Mouse (Mus musculus): ENCODE data around the gene Barhl1. TPM values are rescaled to one million over a fixed set of nuclear protein-coding genes. Genes with fewer than 3 reads are reported as not detected.
A peak's percentile ranks its signal among the peaks of the same experiment; 100 is the strongest.

Gene Barhl1
- total RNA-seq, 2 experiments from 2014 or later = not detected

DNA sequence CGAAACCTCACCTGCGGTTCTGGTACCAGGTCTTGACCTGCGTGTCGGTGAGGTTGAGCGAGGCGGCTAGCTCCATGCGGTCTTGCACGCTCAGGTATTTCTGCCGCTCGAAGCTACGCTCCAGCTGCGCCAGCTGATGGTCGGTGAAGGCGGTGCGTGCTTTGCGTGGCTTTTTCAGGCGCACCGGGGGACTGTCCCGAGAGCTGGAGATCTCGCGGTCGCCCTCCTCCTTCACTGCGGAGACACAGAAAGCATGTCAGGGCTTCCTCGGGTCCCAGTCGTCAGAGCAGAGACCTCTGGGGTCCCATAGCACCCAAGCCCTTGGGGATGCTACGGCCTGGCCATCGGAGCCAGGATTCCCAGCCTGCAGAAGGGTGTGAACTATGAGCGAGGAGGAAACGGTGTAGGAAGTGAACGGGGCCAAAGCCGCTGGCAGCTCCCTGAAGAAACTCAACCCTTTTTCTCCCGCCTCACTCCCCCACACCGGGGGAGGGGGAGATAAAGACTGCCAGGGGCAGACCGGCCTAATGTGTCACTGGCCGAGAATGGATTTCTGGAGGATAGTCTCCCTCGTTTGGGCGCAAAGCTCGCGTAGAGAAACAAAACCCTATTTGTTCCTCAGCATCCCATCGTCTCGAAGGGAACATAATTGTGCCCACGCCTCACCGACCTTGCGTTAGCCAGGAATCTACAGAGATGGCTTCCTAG is 5.0 kb downstream of the Barhl1 start:
- no peak for DNase-seq

DNA sequence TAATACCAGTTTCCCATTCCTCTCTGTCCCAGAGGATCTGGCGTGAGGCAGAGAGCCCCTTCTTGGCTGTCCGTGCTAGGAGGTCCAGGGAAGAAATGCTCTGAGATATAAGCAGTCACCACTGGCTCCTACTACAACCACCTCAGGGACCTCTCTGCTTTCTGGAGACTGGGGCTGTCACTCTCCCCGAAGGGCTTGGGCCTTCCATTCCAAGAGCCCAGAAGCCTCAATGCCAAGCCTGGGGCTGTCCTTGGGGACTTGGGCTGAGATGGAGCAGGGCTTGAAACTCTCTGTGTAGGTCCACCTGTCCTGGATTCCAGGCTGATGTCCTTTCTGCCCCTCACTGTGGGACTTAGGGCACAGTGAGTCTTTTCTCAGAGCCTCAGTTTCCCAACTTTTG is 5.6 kb downstream of the Barhl1 start:
- DNase-seq = no peak

DNA sequence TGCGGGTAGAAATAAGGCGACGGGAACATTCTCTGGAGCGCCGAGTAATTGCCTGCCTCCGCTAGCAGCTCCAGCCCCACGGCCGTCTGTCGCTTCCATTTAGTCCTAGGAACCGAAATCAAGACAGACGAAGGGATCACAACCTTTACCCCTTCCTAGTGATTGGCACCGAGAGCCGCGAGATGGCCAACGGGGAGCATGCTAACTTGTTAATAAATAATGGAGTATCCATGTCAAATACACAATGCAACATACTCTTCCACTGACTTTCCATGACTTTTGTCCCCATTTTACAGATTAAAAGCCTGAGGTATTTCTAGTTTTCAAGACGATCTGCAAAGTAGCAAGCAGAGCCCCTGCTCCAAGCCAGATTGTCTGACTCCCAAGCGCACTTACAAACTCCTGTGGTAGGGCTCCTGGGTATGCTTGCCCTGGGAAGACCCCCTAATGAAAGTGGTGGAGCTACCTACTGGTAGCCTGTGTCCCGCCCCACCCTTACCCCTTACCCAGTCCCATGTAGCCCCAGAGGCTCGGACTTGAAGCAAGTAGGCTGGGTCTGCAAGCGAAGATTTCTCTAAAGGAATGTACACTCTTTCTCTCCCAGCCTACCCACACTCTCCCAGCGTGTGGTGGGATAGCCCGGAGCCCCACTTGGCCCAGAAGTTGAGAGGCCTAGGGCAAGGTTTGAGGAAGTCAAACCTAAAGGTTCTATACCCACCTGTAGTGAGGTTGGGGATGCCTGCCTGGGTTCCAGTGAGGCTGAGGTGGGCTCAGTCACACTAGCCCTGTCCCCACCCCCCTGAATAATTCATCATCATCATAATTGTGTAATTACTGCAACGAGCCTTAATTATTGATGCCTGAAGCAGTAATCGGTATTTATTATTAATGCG is 6.4 kb downstream of the Barhl1 start:
- DNase-seq = no peak

DNA sequence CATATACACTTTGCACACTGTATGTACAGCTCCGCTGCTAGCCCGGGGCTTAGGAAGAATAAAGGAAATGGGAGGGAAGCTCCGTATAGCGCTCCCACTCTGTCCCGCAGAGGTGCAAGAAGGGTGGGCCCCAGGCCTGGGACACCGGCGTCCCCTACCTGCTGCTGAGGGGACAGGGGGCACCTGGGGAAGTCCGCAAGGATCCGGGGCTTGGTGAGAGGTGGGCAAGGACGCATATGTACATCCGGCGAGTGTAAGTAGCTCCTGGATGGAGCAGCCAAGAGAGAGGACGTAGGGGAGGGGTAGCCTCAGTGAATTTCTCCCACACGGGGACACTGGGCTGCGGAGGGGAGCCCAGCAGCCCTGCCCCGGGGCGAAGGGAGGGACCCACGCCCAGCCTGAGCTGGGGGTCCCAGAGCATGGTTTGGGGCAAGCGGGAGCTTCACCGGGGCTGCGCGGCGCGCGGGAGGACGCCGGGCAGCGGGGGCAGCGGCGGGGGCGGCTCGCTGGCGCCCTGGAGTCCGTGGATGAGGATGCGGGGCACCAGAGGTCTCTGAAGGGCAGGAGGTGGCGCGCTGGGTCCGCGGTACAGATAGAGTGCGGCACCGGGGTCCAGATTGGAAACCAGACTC is 7.2 kb downstream of the Barhl1 start:
- no peak for DNase-seq

DNA sequence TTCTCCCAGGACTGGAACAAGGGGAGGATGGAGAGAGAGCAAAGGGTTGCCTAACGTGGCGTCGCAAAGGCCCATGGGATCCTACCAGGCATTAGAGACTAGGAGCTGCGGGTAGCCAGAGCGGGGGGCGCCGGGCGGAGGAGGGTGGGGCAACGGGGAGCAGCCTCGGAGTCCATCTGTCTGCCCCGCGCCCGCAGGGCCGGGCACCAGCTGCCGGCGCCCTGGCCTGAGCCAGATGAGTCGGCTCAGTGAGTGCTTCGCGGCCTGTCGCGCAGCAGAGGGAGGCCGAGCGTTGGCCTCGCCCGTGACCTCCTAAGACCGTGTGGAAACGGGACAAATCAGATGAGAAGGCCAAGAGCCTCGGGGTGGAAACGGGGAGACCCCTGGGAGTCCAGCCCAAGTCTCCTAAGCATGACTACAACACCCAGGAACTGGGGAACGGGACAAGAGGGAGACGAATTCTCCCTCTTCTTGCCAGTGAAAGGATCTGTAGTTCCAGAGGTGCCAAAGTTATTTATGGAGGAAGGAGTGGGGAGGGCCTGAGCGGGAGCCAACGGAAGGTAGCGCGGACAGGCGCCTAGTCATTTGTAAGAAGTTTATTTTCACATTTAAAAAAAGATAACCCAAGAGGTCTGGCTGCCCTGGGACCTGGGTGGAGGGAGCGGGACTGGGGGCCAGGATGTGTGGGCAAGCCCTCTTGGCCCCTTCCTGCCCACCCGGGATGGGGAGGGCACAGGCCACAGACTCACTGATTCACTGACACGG is 7.9 kb downstream of the Barhl1 start:
- peak; percentile 36 for DNase-seq

DNA sequence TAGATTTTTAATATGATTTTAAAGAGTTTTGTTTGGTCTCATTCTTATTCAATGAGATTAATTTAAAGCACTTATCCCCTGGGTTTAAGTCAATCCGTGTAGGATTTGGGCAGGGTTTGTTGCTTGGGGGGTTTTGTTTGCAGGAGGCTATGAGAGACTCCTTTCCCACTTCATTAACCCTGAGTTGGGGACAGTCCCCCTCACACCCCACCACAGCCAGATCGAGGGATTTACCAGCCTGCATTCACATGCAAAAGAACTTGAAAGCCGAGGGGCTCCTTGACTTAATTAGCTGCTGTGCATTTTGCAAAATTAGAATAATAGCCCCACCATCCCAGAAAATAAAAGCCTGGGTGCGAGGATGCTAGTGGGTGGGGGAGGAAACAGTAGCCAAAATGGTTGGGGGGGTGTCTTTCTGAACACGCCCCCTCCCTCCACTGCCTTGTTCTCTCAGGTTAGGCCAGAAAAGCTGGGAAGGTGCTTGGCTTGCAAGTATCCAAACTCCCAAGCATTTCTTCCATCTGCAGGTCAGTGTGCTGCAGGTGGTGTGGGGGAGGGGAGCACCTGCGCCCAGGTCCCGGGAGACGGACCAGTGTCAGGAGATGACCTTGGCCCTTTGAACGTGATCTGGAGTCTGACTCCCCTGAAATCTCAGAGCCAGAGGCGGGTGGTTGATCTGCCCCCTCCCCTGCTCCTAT is 8.6 kb downstream of the Barhl1 start:
- no peak for DNase-seq

DNA sequence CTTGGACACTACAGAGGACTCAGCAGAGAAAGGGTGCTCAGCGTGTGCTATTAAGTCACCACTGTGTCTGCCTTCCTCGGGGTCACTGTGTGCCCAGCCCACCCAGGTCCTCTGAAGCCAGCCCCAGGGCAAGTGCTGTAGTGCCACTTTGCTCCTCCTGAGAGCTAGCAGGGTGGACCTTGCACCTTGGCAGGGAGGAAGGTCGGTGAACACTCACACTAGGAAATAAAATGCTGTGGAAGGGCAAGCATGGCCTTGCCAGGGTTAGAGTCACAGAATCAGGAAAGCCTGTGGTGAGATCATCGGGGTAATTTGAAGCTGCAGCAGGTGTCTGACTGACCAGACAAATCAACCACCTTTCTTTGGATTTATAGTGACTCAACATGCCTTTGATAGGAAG is 10.9 kb downstream of the Barhl1 start:
- DNase-seq = no peak

DNA sequence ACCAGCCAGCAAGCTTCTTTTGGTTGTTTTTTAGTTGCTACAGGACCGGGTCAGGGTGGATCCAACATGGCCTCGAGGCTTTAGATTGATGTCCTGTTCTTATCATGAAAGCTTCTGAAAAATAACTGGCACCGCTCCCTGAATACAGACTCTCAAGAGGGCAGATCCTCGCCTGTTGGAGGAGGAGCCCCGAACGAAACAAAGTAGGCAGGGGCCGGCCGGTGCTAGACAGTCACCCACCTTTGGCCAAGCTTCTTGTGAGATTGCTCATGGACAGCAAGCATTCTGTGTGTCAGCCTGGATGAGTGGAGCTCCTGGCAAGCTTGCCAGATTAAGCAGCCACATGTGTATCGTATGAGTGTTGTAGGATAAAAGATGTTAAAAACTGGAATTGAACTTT is 11.7 kb downstream of the Barhl1 start:
- no peak for DNase-seq

DNA sequence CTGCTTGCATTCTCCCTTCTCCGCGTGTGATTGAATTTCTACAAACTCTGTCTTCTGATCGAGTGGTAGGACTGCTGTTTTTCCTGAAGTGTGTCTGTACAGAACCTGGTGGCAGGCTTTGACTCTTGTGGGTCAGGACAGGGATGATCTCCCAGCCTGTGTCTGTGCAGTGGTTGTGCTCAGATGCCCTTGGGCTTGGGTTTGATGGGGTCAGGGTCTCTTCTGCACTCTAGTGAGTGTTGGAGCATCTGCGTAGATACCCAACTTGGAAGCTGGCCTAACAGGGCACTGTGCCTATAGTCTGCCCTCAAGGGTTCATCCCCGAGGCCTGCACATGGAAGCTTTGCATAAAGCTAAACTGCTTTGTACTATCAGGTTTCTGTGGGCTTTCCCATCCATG is 12.6 kb downstream of the Barhl1 start:
- no peak for DNase-seq

DNA sequence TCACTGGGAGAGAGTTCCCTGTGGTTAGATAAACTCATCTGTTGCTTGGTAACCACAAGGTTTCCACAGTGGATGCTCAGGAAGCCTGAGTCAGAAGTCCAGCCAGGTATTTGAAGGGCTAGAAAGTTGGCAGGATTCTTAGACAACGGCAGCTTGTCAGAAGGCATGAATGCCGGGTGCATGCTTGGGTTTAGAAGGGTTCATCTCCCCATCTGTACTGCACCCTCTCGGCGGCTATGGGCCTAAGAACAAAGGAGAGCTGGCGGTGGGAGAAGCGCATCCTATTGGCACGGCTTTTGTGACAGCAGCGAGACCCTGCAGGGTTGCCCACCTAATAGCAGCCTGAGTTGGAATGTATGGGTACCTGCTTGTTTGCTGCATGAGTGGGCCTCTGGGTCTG is 14.2 kb downstream of the Barhl1 start:
- no peak for DNase-seq

DNA sequence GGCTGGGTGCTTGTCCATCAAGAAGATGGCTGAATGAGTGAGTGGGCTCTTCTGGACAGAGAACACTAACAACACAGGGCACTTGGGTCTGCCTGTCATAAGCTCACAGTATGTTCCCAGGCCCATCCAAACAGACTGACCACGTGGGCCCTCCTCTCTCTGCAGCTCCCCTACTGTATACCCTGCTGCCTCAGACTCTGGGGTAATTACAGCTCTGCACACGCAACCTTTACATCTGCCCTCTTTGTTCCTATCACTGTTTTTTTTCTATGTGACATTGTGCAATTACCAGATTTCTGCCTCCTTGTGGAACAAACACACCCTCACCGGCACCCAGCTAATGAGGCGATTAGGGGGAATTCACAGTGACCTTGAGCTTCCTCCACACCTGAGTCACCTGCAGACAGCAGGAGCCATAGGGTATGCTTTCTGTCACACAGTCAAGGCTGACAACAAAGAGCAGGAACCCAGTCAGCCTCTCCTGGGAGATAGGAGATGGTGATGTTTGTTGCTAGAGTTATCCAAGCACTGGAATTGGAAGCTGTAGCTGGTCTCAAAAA is 19.0 kb downstream of the Barhl1 start:
- DNase-seq = no peak

DNA sequence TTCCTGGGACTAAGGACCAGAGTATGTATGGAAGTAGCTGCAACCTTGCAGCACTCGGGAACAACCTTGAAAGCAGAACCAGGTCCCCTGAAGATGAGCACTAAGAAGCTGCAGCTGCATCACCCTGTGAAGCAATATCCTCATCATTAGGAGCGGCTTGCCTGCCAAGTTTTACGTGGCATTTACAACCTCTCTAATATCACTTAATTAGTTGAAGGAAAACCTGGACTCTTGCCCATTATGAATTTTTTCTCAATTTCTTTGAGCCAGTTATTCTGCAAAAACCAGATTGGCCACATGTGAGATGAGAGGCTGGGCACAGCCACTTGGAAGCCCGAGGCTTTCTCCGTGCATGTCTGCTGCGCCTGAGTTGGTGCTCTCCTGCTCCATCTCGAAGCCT is 20.6 kb downstream of the Barhl1 start:
- no peak for DNase-seq

DNA sequence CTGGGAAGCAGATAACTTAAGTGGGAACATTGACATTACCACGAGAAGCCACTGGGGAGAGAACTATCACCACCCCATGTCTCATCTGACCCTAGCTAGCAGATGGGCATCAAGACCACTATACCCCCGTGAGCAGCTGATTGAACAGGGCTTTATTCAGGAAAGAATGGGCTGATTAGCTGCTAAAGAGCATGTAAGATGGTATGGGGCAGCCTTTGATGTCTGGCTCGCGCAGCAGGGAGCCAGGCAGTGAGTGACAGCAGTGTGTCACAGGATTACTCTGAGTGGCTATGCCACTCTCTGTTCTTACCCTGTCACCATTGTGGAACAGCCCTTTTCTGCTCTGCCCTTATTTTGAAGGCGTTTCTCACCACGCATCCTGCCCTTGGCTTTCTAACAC is 22.9 kb downstream of the Barhl1 start:
- no peak for DNase-seq

DNA sequence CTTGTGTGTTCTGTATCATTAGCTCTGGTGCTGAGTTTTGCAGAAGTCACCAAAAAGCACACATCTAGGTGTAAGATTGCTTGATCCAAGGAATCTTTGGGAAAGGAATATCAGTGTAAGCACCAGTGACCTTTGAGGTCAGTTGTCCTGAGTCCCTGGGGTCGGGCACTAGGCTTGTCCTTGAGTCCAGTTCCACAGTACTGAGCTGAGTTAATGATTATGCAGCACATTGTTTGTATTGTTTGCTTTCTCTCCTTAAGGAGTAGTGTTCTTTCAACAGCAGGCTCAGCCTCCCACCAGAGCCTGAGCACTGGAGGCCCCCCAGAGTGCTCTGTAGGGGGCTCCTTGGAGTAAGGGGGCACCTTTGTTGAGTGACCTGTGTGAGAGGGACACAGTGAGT is 23.7 kb downstream of the Barhl1 start:
- no peak for DNase-seq

DNA sequence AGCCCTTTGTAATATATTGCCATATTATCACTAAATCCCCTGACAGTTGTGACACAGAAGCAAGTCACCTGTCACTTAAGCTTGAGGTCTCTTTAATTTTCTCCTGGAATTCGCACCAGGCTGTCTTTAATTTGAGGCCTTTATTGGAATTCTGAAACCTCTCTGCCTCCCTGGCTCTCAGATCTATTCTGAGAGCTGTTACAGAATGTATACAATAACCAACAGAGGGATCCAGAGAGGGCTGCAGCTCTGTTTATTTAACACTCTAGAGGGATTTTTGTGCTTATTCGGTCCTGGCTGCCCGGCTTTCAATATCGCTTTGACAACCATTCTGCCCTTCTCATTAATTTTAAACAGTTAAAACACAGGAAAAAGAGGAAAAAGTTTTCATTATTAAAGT is 31.6 kb downstream of the Barhl1 start:
- DNase-seq = no peak

DNA sequence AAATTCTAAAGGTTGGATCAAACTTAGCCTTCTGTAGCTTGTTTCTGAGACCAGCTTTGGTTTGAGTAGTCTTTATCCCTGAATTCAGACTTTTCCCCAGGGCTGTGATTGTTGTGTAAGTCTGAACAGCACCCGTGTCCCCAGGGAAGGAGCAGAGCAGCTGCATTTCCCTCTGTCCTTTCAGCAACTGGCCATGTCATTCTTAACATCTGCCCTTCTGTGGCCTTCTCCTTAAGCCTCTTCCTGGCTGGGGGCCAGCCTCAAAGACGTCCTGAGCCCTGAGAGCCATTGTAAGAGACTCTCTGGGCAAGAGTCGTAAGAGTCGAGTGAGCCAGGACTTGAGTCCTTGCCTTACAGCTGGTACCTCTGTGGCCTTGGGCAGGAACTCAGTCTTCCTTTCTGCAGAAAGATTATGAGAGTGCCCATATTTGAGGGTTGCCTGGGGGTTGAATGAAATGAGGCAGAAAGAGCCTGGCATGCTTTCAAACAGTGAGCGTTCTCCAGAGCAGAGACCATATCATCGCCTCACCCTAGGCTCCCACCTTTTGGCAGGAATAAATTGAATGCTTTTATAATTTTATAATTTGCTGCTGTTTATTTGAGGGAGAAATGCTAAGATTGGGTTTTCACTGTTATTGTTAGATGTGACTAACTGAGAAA is 33.5 kb downstream of the Barhl1 start:
- peak; percentile 48 for DNase-seq

DNA sequence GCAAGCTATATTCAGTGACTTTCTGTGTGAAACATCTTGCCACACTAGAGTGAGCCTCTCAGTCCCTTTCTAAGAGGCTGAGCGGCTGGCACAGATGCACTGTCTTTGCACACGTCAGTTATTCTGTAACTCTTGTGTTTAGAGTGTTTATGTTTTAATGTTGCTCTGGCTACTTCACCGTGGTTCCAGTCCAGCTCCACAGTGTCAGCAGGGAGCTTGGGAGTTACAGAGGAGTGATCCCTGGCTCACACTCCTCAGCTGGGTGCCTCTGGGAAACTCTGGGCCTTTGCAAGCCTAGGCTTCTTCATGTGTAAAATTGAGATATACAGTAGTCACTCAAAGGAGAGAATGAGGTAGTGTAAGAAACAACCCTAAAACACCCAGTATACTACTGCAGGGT is 34.4 kb downstream of the Barhl1 start:
- no peak for DNase-seq

DNA sequence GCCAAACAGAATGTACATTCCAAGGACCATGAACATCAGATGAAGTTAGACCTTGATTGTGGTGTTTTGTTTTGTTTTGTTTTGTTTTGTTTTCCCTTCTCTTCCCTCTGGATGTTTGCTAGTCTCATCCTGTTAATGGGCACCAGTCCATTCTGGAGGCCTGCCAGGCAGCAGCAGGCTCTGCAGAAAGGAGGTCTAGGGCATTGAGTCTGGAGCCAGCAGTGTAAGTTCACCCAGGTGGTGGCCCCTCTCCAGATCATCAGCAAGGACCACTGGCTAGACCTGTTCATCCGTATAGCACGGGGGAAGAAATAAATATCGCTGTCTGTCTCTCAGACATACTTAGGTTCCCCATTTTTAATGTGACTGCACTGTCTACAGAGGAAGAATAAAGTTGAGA is 35.2 kb downstream of the Barhl1 start:
- DNase-seq = peak; percentile 45

DNA sequence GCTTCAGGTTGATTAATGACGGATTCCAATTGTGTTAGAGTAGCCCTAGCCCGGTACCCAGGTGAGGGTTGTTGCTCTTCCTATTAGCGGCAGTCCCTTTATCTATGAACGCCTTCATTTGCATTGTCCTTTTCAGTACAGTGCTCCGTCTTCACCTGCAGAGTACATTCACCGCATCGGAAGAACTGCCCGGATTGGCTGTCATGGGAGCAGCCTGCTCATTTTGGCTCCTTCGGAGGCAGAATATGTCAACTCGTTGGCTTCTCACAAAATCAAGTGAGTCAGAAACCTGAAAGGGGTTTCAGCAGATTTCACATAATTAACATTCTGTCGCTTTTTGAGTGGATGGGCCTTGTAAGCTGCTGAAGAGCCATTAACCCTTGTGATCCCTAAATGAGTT is 40.9 kb downstream of the Barhl1 start:
- no peak for DNase-seq

DNA sequence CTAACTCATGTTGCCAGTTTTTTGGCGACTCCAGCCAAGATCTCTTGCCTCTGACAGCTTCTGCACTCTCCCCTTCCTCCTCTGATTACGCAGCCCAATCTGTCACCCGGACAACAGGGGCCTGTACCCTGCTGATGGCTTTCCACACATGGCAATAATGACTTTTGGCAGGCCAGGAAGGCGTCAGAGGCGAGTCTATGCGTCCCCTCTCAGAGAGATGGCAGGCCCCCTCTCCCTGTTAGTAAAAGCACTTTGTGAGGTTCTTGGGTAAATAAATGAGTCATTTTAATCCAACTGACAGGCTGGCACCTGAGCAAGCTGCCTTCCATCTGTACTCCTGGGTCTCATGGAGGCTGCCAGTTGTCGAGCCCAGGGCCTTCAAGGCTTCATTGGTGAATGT is 49.0 kb downstream of the Barhl1 start:
- no peak for DNase-seq

DNA sequence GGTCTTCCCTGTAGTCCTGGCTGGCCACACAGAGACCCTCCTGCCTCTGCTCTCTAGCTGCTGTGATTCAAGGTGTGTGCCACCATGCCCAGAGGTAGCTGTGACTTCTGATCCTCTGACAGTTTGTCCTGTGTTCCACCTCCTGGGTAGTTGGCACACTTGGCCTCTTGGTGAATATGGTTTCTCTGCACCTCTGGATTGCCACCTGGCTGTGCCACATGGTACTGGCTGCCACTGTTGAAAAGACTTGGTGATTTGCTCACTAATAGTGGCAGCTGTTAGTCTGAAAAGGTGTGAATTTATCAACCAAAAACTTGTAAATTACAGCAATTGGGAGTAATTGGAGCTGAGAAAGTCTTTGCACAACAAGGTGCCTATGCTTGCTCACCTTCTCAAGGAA is 52.6 kb downstream of the Barhl1 start:
- DNase-seq = no peak

All from gastrocnemius, postnatal 10 days (tissue).